Mouse (Mus musculus): ENCODE measurements around the gene Ddx17. TPM values are rescaled to one million over a fixed set of nuclear protein-coding genes. Genes with fewer than 3 reads are reported as not detected.

The Ddx17 gene
- polyA plus RNA-seq, 2 experiments: 13.9 to 104 TPM

DNA sequence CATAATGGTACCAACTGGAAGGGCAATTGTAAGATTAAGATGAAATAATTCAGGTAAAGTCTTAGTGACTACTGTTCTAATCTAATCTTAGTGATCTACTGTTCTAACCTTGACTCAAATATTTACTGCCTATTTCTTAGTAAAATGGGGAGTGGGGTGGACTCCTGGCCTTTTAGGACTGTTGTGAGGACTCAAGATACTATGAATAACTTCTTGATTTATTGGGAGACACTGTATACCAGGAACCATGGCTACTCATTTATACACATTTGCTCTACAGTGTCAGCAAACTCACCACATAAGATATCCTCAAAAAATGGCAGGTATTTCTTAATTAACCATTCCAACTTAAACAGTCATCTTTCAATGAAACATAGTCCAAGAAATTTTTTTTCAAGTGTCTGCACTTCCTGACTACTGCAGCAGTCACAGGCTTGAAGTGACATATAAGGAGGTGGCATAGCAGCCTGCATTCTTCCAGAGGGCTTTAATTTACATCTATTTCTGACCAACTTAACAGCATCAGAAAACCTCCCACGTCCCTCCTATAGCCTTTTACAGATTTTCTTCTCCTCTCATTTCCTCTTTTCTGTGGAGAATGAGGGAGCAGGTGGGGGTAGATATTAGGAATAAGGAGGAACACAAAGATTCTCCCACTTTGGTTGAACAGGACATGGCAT lies 29.1 kb upstream of the Ddx17 start:
- ATAC-seq (ENCODE audit: insufficient read depth): no peak
- DNase-seq (ENCODE audit: low read depth in 3 of 3, low spot score in 3 of 3): no peak
- no peaks in the 10 kb centered on the region for H3K27me3 ChIP-seq (ENCODE audit: control insufficient read depth, insufficient read depth, low read length)
- no peaks in the 10 kb centered on the region for H3K36me3 ChIP-seq (replicated peaks; ENCODE audit: control insufficient read depth, insufficient read depth, low read depth)
- no peak overlapping the region for H3K27ac ChIP-seq
- TF ChIP-seq CTCF (IDR thresholded peaks at IDR 0.05; ENCODE audit: low read depth) (no peak), EP300 (IDR thresholded peaks at IDR 0.05; ENCODE audit: low read depth) (no peak)
- H3K4me1 ChIP-seq (replicated peaks; ENCODE audit: control insufficient read depth in 2 of 2, insufficient read depth in 2 of 2, low read length in 1 of 2): no peaks in the 10 kb centered on the region
- no peak overlapping the region for H3K4me2 ChIP-seq (ENCODE audit: low read depth)
- H3K9me3 ChIP-seq (ENCODE audit: control insufficient read depth, low read length): no peaks in the 10 kb centered on the region
- no peak overlapping the region for H3K9ac ChIP-seq (replicated peaks)
- no peak overlapping the region for H3K4me3 ChIP-seq (ENCODE audit: insufficient read depth in 1 of 2, low read depth in 2 of 2, low read length in 2 of 2)
- 23% methylated on average over 1 of the region's 1 CpGs for WGBS (ENCODE audit: insufficient replicate concordance)

DNA sequence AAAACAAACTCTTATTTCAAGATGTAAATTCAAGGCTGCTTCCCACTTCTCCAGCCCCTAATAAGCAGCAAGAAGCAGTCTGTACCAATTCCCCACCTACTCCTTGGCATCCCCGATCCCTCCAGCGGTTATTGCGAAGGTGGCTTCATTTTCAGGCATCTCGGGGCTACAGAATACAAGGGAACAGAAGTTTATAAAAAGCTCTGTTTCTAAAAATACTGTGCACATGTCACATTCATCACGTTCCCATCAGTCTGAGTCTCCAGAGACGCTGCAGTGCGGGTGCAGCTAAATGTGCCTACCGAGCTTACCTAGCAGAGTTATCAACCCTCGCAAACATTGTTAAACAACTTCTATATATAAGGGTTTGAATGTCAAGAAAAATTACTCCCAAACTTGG lies 15.9 kb upstream of the Ddx17 start:
- Histone ChIP-seq H3K27me3 (ENCODE audit: control insufficient read depth, insufficient read depth, low read length) (no peaks in the 10 kb centered on the region), H3K27ac (no peak overlapping the region), H3K9ac (replicated peaks) (no peak overlapping the region), H3K4me2 (ENCODE audit: low read depth) (no peak overlapping the region), H3K4me1 (replicated peaks; ENCODE audit: control insufficient read depth in 2 of 2, insufficient read depth in 2 of 2, low read length in 1 of 2) (no peaks in the 10 kb centered on the region), H3K36me3 (replicated peaks; ENCODE audit: control insufficient read depth, insufficient read depth, low read depth) (no peaks in the 10 kb centered on the region), H3K4me3 (ENCODE audit: insufficient read depth in 1 of 2, low read depth in 2 of 2, low read length in 2 of 2) (no peak overlapping the region), H3K9me3 (ENCODE audit: control insufficient read depth, low read length) (no peaks in the 10 kb centered on the region)
- DNase-seq (ENCODE audit: low read depth in 3 of 3, low spot score in 3 of 3) (no peak), ATAC-seq (ENCODE audit: insufficient read depth) (no peak)
- TF ChIP-seq EP300 (IDR thresholded peaks at IDR 0.05; ENCODE audit: low read depth) (no peak), CTCF (IDR thresholded peaks at IDR 0.05; ENCODE audit: low read depth) (no peak)
- WGBS (ENCODE audit: insufficient replicate concordance): 62% methylated on average over 9 of the region's 9 CpGs

- Histone ChIP-seq H3K27ac (no peak overlapping the region), H3K9ac (replicated peaks) (no peak overlapping the region), H3K9me3 (ENCODE audit: control insufficient read depth, low read length) (no peaks in the 10 kb centered on the region), H3K4me1 (replicated peaks; ENCODE audit: control insufficient read depth in 2 of 2, insufficient read depth in 2 of 2, low read length in 1 of 2) (no peaks in the 10 kb centered on the region), H3K27me3 (ENCODE audit: control insufficient read depth, insufficient read depth, low read length) (no peaks in the 10 kb centered on the region), H3K4me3 (ENCODE audit: insufficient read depth in 1 of 2, low read depth in 2 of 2, low read length in 2 of 2) (no peak overlapping the region), H3K4me2 (ENCODE audit: low read depth) (no peak overlapping the region), H3K36me3 (replicated peaks; ENCODE audit: control insufficient read depth, insufficient read depth, low read depth) (no peaks in the 10 kb centered on the region)
- DNase-seq (ENCODE audit: low read depth in 3 of 3, low spot score in 3 of 3) (no peak), ATAC-seq (ENCODE audit: insufficient read depth) (no peak)
- TF ChIP-seq CTCF (IDR thresholded peaks at IDR 0.05; ENCODE audit: low read depth): no peak
- TF ChIP-seq EP300 (IDR thresholded peaks at IDR 0.05; ENCODE audit: low read depth): no peak
- WGBS (ENCODE audit: insufficient replicate concordance): 50% methylated on average over 3 of the region's 3 CpGs
Measured at GRCm38 (mm10) chr15:79559649-79560048, 13.1 kb upstream of the Ddx17 start.

DNA sequence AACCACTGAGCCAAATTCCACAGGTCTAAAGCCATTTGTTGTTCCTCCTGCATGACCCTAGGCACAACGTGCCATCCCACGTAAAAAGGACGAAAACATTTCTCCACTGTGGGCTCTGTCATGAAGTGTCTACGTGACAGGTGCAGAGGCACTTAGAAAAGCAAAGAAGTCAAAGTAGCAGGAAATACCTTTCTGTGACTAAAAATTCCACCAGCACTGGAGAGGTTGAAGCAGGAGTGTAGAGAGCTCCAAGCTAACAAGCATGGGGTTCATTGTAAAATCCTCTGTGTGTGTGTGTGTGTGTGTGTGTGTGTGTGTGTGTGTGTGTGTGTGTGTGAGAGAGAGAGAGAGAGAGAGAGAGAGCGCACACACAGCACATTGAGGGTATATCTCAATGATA lies 6.0 kb upstream of the Ddx17 start:
- Histone ChIP-seq H3K9ac (replicated peaks) (no peak overlapping the region), H3K4me1 (replicated peaks; ENCODE audit: control insufficient read depth in 2 of 2, insufficient read depth in 2 of 2, low read length in 1 of 2) (0 out of 4 replicates have a peak, but pooled peaks cover 0 to under 1% of the 10 kb centered on the region in 2 experiments), H3K27ac (no peak overlapping the region), H3K4me2 (ENCODE audit: low read depth) (no peak overlapping the region), H3K9me3 (ENCODE audit: control insufficient read depth, low read length) (no peaks in the 10 kb centered on the region), H3K27me3 (ENCODE audit: control insufficient read depth, insufficient read depth, low read length) (no peaks in the 10 kb centered on the region), H3K4me3 (ENCODE audit: insufficient read depth in 1 of 2, low read depth in 2 of 2, low read length in 2 of 2) (no peak overlapping the region), H3K36me3 (replicated peaks; ENCODE audit: control insufficient read depth, insufficient read depth, low read depth) (no peaks in the 10 kb centered on the region)
- ATAC-seq (ENCODE audit: insufficient read depth) (no peak), DNase-seq (ENCODE audit: low read depth in 3 of 3, low spot score in 3 of 3) (no peak)
- no peak for TF ChIP-seq EP300 (IDR thresholded peaks at IDR 0.05; ENCODE audit: low read depth)
- no peak for TF ChIP-seq CTCF (IDR thresholded peaks at IDR 0.05; ENCODE audit: low read depth)
- 58% methylated on average over 5 of the region's 5 CpGs for WGBS (ENCODE audit: insufficient replicate concordance)

DNA sequence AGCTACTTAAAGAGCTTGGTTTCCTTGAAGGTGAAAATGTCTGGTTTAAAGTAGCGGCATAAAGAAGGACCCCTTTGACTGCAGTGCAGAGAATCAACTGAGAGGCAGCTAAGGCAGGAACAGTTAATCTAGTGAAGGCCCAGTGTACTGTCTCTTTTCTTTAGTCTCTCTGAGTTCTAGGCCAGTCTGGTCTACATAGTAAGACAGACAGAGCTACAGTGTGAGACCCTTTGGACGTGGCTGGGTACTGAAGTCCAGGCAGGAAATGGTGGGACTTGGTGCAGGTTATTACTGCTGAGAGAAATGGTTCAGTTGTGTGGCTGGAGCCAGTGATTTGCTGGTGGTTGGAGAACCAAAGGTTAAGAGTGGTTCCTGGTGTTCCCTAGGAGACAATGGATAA lies 1.7 kb upstream of the Ddx17 start:
- TF ChIP-seq CTCF (IDR thresholded peaks at IDR 0.05; ENCODE audit: low read depth) (no peak), EP300 (IDR thresholded peaks at IDR 0.05; ENCODE audit: low read depth) (no peak)
- Histone ChIP-seq H3K27me3 (ENCODE audit: control insufficient read depth, insufficient read depth, low read length) (no peaks in the 10 kb centered on the region), H3K4me1 (replicated peaks; ENCODE audit: control insufficient read depth in 2 of 2, insufficient read depth in 2 of 2, low read length in 1 of 2) (peaks cover 6 to 14% of the 10 kb centered on the region in 2 experiments), H3K36me3 (replicated peaks; ENCODE audit: control insufficient read depth, insufficient read depth, low read depth) (peaks cover 11% of the 10 kb centered on the region), H3K27ac (no peak overlapping the region), H3K9me3 (ENCODE audit: control insufficient read depth, low read length) (no peaks in the 10 kb centered on the region), H3K4me2 (ENCODE audit: low read depth) (no peak overlapping the region), H3K9ac (replicated peaks) (no peak overlapping the region), H3K4me3 (ENCODE audit: insufficient read depth in 1 of 2, low read depth in 2 of 2, low read length in 2 of 2) (no peak overlapping the region)
- 71% methylated on average over 2 of the region's 2 CpGs for WGBS (ENCODE audit: insufficient replicate concordance)
- ATAC-seq (ENCODE audit: insufficient read depth): no peak
- DNase-seq (ENCODE audit: low read depth in 3 of 3, low spot score in 3 of 3): no peak

Measured in liver, embryonic 14.5 days (tissue).